Mouse (Mus musculus): ENCODE measurements around the gene H2-Oa. TPM values are rescaled to one million over a fixed set of nuclear protein-coding genes. Genes with fewer than 3 reads are reported as not detected.

Gene H2-Oa
- polyA plus RNA-seq, 1 experiment from 2014 or later: 0.51 TPM

DNA sequence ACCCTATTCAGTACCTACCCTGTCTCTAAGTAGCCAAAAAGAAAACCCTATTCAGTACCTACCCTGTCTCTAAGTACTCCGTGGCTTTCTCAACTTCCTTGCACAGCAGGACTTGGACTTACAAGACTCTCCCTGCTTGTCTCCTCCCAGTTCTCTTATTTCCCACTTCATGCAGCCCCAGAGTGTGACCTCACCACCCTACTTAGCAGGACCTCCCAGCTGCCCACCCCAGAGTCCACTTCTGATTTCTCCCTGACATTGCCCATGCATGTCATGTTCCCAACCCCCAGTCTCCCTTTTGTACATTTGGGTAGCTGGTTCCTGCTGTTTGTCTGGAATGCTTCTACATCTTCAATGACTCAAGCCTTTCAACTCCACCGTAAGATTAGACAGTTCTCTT, 31.4 kb downstream of the H2-Oa start:
- Histone ChIP-seq H3K4me3 (ENCODE audit: low read length) (peak overlapping the region; percentile 92), H3K9me3 (ENCODE audit: control insufficient read depth, low read length) (no peaks in the 10 kb centered on the region), H3K4me1 (ENCODE audit: control insufficient read depth, insufficient read depth, low read length) (peaks cover 15% of the 10 kb centered on the region), H3K4me2 (replicated peaks; ENCODE audit: low read depth, low read length) (peak overlapping the region; percentile 99), H3K9ac (ENCODE audit: low read depth, low read length) (peak overlapping the region; percentile 98), H3K27ac (ENCODE audit: low read depth, low read length) (peak overlapping the region; percentile 100), H3K36me3 (ENCODE audit: control insufficient read depth, insufficient read depth, low read length) (peaks cover 5% of the 10 kb centered on the region; the same call in 1 of the 2 replicates), H3K27me3 (ENCODE audit: control insufficient read depth, insufficient read depth, low read length) (no peaks in the 10 kb centered on the region)
- 5% methylated on average over 2 of the region's 2 CpGs for WGBS
- no peak for ATAC-seq (ENCODE audit: low FRiP score, low TSS enrichment)

- no peaks in the 10 kb centered on the region for H3K36me3 ChIP-seq (ENCODE audit: control insufficient read depth, insufficient read depth, low read length)
- no peak overlapping the region for H3K4me3 ChIP-seq (ENCODE audit: low read length)
- H3K27ac ChIP-seq (ENCODE audit: low read depth, low read length): no peak overlapping the region
- H3K4me2 ChIP-seq (replicated peaks; ENCODE audit: low read depth, low read length): no peak overlapping the region
- no peak for ATAC-seq (ENCODE audit: low FRiP score, low TSS enrichment)
- no peaks in the 10 kb centered on the region for H3K9me3 ChIP-seq (ENCODE audit: control insufficient read depth, low read length)
- H3K9ac ChIP-seq (ENCODE audit: low read depth, low read length): no peak overlapping the region
- no peaks in the 10 kb centered on the region for H3K27me3 ChIP-seq (ENCODE audit: control insufficient read depth, insufficient read depth, low read length)
- WGBS: 75% methylated on average over 6 of the region's 6 CpGs
- H3K4me1 ChIP-seq (ENCODE audit: control insufficient read depth, insufficient read depth, low read length): peaks cover 15% of the 10 kb centered on the region
Measured at GRCm38 (mm10) chr17:34124649-34125048, 32.5 kb downstream of the H2-Oa start.

GRCm38 (mm10) chr17:34126826-34127420, 34.8 kb downstream of the H2-Oa start:
- H3K36me3 ChIP-seq (ENCODE audit: control insufficient read depth, insufficient read depth, low read length): no peaks in the 10 kb centered on the region
- no peaks in the 10 kb centered on the region for H3K27me3 ChIP-seq (ENCODE audit: control insufficient read depth, insufficient read depth, low read length)
- H3K9ac ChIP-seq (ENCODE audit: low read depth, low read length): no peak overlapping the region
- ATAC-seq (ENCODE audit: low FRiP score, low TSS enrichment): no peak
- H3K4me1 ChIP-seq (ENCODE audit: control insufficient read depth, insufficient read depth, low read length): peaks cover 15% of the 10 kb centered on the region
- H3K9me3 ChIP-seq (ENCODE audit: control insufficient read depth, low read length): no peaks in the 10 kb centered on the region
- WGBS: 44% methylated on average over 9 of the region's 9 CpGs
- H3K27ac ChIP-seq (ENCODE audit: low read depth, low read length): no peak overlapping the region
- no peak overlapping the region for H3K4me3 ChIP-seq (ENCODE audit: low read length)
- H3K4me2 ChIP-seq (replicated peaks; ENCODE audit: low read depth, low read length): no peak overlapping the region

DNA sequence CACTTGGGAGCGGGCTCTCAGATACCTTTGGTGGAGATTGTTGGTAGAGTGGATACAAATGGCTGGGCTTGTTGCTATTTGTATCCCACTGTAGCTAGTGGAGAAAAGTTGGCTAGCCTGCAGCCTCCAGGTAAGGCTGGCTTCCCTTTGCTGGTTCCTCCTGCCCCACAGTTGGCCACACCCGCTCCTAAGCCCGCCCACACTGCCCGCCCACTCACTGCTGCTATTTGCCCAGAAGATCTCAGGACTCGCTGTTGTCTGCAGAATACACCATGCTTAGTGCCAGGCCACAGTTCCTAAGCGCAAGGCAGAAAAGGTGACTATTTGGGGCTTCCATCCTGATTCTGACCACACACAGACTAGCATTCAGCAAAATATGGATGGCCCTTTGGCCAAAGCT, 35.3 kb downstream of the H2-Oa start:
- H3K27ac ChIP-seq (ENCODE audit: low read depth, low read length): no peak overlapping the region
- H3K9ac ChIP-seq (ENCODE audit: low read depth, low read length): no peak overlapping the region
- H3K27me3 ChIP-seq (ENCODE audit: control insufficient read depth, insufficient read depth, low read length): no peaks in the 10 kb centered on the region
- ATAC-seq (ENCODE audit: low FRiP score, low TSS enrichment): 0 out of 2 replicates have a peak, but pooled peaks have one; percentile 18
- no peaks in the 10 kb centered on the region for H3K9me3 ChIP-seq (ENCODE audit: control insufficient read depth, low read length)
- H3K36me3 ChIP-seq (ENCODE audit: control insufficient read depth, insufficient read depth, low read length): no peaks in the 10 kb centered on the region
- WGBS: 27% methylated on average over 6 of the region's 6 CpGs
- no peak overlapping the region for H3K4me3 ChIP-seq (ENCODE audit: low read length)
- peaks cover 15% of the 10 kb centered on the region for H3K4me1 ChIP-seq (ENCODE audit: control insufficient read depth, insufficient read depth, low read length)
- no peak overlapping the region for H3K4me2 ChIP-seq (replicated peaks; ENCODE audit: low read depth, low read length)

DNA sequence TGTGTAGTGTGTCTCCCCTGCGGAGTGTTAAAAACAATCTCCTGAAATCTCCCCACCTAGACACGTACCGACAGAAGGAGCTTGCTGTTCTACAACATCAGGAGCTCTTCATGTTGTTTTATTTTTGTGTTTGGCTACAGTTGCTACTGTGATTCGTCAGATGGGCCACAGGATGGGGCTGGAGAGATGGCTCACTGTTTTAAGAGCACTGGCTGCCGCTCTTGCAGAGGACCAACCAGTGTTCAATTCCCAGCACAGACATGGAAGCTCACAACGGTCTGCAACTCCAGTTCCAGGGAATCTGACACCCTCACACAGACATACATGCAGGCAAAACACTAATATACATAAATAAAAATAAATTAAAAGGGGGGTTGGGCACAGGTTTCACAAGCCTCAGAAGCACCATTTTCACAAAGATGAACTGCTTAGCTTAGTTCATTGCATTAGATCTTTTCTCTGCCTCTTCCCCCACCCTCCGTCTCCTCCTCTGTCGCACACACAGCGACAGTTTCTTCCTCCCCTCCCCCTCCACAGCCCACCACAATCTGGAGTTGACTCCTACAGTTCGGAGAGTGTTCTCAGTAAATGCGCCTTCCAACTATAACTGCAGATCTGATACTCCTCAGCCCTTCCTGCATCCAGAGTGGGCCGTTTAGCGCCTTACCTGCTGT, 36.3 kb downstream of the H2-Oa start:
- H3K4me2 ChIP-seq (replicated peaks; ENCODE audit: low read depth, low read length): peak overlapping the region; percentile 2; the same call in 1 of the 2 replicates
- WGBS: 29% methylated on average over 13 of the region's 13 CpGs
- H3K27me3 ChIP-seq (ENCODE audit: control insufficient read depth, insufficient read depth, low read length): no peaks in the 10 kb centered on the region
- no peak overlapping the region for H3K4me3 ChIP-seq (ENCODE audit: low read length)
- H3K9me3 ChIP-seq (ENCODE audit: control insufficient read depth, low read length): no peaks in the 10 kb centered on the region
- H3K9ac ChIP-seq (ENCODE audit: low read depth, low read length): no peak overlapping the region
- H3K27ac ChIP-seq (ENCODE audit: low read depth, low read length): no peak overlapping the region
- no peaks in the 10 kb centered on the region for H3K36me3 ChIP-seq (ENCODE audit: control insufficient read depth, insufficient read depth, low read length)
- peaks cover 15% of the 10 kb centered on the region for H3K4me1 ChIP-seq (ENCODE audit: control insufficient read depth, insufficient read depth, low read length)
- ATAC-seq (ENCODE audit: low FRiP score, low TSS enrichment): no peak

- no peak overlapping the region for H3K9ac ChIP-seq (ENCODE audit: low read depth, low read length)
- no peak overlapping the region for H3K4me3 ChIP-seq (ENCODE audit: low read length)
Measured at GRCm38 (mm10) chr17:34128944-34129791, 37.0 kb downstream of the H2-Oa start.

GRCm38 (mm10) chr17:34130073-34130947, 38.2 kb downstream of the H2-Oa start:
- no peaks in the 10 kb centered on the region for H3K36me3 ChIP-seq (ENCODE audit: control insufficient read depth, insufficient read depth, low read length)
- WGBS: 49% methylated on average over 19 of the region's 19 CpGs
- H3K9me3 ChIP-seq (ENCODE audit: control insufficient read depth, low read length): no peaks in the 10 kb centered on the region
- no peak overlapping the region for H3K4me3 ChIP-seq (ENCODE audit: low read length)
- H3K4me2 ChIP-seq (replicated peaks; ENCODE audit: low read depth, low read length): no peak overlapping the region
- H3K27ac ChIP-seq (ENCODE audit: low read depth, low read length): no peak overlapping the region
- H3K9ac ChIP-seq (ENCODE audit: low read depth, low read length): no peak overlapping the region
- no peak for ATAC-seq (ENCODE audit: low FRiP score, low TSS enrichment)
- H3K27me3 ChIP-seq (ENCODE audit: control insufficient read depth, insufficient read depth, low read length): no peaks in the 10 kb centered on the region
- peaks cover 12% of the 10 kb centered on the region for H3K4me1 ChIP-seq (ENCODE audit: control insufficient read depth, insufficient read depth, low read length)

More at GRCm38 (mm10) chr17:34128944-34129791, 37.0 kb downstream of the H2-Oa start:
- Histone ChIP-seq H3K27ac (ENCODE audit: low read depth, low read length) (no peak overlapping the region), H3K27me3 (ENCODE audit: control insufficient read depth, insufficient read depth, low read length) (no peaks in the 10 kb centered on the region), H3K4me2 (replicated peaks; ENCODE audit: low read depth, low read length) (peak overlapping the region; percentile 2; the same call in 1 of the 2 replicates), H3K36me3 (ENCODE audit: control insufficient read depth, insufficient read depth, low read length) (no peaks in the 10 kb centered on the region), H3K9me3 (ENCODE audit: control insufficient read depth, low read length) (no peaks in the 10 kb centered on the region), H3K4me1 (ENCODE audit: control insufficient read depth, insufficient read depth, low read length) (peaks cover 12% of the 10 kb centered on the region)
- 22% methylated on average over 18 of the region's 18 CpGs for WGBS
- no peak for ATAC-seq (ENCODE audit: low FRiP score, low TSS enrichment)

- no peak for ATAC-seq (ENCODE audit: low FRiP score, low TSS enrichment)
- Histone ChIP-seq H3K27ac (ENCODE audit: low read depth, low read length) (no peak overlapping the region), H3K4me2 (replicated peaks; ENCODE audit: low read depth, low read length) (no peak overlapping the region), H3K9me3 (ENCODE audit: control insufficient read depth, low read length) (no peaks in the 10 kb centered on the region), H3K27me3 (ENCODE audit: control insufficient read depth, insufficient read depth, low read length) (no peaks in the 10 kb centered on the region), H3K4me1 (ENCODE audit: control insufficient read depth, insufficient read depth, low read length) (peaks cover 16% of the 10 kb centered on the region), H3K4me3 (ENCODE audit: low read length) (no peak overlapping the region), H3K9ac (ENCODE audit: low read depth, low read length) (no peak overlapping the region), H3K36me3 (ENCODE audit: control insufficient read depth, insufficient read depth, low read length) (no peaks in the 10 kb centered on the region)
- 87% methylated on average over 7 of the region's 7 CpGs for WGBS
Measured at GRCm38 (mm10) chr17:34131911-34132310, 39.8 kb downstream of the H2-Oa start.

Data from kidney, embryonic 14.5 days (tissue).